ENCODE assay signal across 18 mouse cellular contexts in the genomic region with DNA sequence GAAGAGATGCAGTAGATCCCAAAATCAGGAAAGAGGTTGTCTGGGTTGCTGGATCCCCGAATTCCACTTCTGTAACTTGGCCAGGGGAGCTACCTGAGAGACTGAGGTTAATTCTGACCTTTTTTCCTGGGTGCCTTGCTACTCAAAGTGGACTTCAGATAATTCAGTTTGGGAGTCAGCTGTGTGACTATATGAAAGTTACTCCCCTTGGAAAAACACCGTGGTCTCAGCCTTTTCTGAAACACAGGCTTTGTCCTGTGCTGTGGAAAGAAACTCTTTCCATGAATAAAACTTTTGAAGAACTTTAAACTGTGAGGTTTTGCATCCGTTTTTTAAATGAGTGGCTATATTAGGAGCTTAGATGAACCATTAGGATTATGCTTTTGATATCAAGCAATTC. TPM values are rescaled to one million over a fixed set of nuclear protein-coding genes. Genes with fewer than 3 reads are reported as not detected.
DNase-seq lines count a peak whose midpoint lies in the region; ATAC-seq and TF ChIP-seq lines count a peak whose summit lies in the region.
"Had no signal": no experiment of that assay in that cellular context is flagged by ENCODE, and none has a peak within 500 bp of the region (broad histone marks: within the 10 kb centered on the region; RNA-seq: fewer than 3 reads in every experiment).

No protein-coding gene starts in this region.

- peak overlapping the region; percentile 89; the same call in 1 of the 2 replicates for H3K27ac ChIP-seq in forebrain, embryonic 10.5 days
- H3K27ac ChIP-seq in forebrain, postnatal 0 days (ENCODE audit: low read depth, low read length) = no peak overlapping the region
- no peak overlapping the region for H3K27ac ChIP-seq in midbrain, embryonic 11.5 days (ENCODE audit: low read depth, low read length)
- H3K27ac ChIP-seq in midbrain, postnatal 0 days (ENCODE audit: low read depth, low read length) = no peak overlapping the region
- H3K27ac ChIP-seq in forebrain, embryonic 12.5 days = 0 out of 2 replicates have a peak overlapping the region, but pooled peaks have one; percentile 15
- H3K27ac ChIP-seq in forebrain, embryonic 16.5 days (ENCODE audit: low read length) = 0 out of 2 replicates have a peak overlapping the region, but pooled peaks have one; percentile 9
- H3K27ac ChIP-seq: embryonic facial prominence, embryonic 10.5 days; heart, adult 2 months; heart, embryonic 15.5 days; hindbrain, embryonic 12.5 days; intestine, embryonic 15.5 days had no signal

- H3K9me3 ChIP-seq in forebrain, embryonic 10.5 days = no peaks in the 10 kb centered on the region
- no peaks in the 10 kb centered on the region for H3K9me3 ChIP-seq in forebrain, postnatal 0 days (ENCODE audit: low read length)
- no peaks in the 10 kb centered on the region for H3K9me3 ChIP-seq in midbrain, embryonic 11.5 days (ENCODE audit: control insufficient read depth, low read length)
- H3K9me3 ChIP-seq in midbrain, postnatal 0 days (ENCODE audit: low read length) = no peaks in the 10 kb centered on the region
- H3K9me3 ChIP-seq in forebrain, embryonic 12.5 days = no peaks in the 10 kb centered on the region
- no peaks in the 10 kb centered on the region for H3K9me3 ChIP-seq in forebrain, embryonic 16.5 days (ENCODE audit: control insufficient read depth, low read length)
- H3K9me3 ChIP-seq: embryonic facial prominence, embryonic 10.5 days; heart, embryonic 15.5 days; hindbrain, embryonic 12.5 days; intestine, embryonic 15.5 days had no signal

- peaks cover 100% of the 10 kb centered on the region for H3K27me3 ChIP-seq in forebrain, embryonic 10.5 days (ENCODE audit: poor library complexity, severe bottlenecking)
- peaks cover 20% of the 10 kb centered on the region for H3K27me3 ChIP-seq in forebrain, postnatal 0 days (ENCODE audit: insufficient read depth, low read length)
- H3K27me3 ChIP-seq in midbrain, embryonic 11.5 days (ENCODE audit: control insufficient read depth, insufficient read depth, low read length) = peaks cover 47% of the 10 kb centered on the region
- peaks cover 51% of the 10 kb centered on the region for H3K27me3 ChIP-seq in midbrain, postnatal 0 days (ENCODE audit: insufficient read depth, low read length)
- peaks cover 63% of the 10 kb centered on the region for H3K27me3 ChIP-seq in forebrain, embryonic 12.5 days
- peaks cover 37% of the 10 kb centered on the region for H3K27me3 ChIP-seq in forebrain, embryonic 16.5 days (replicated peaks; ENCODE audit: control insufficient read depth, insufficient read depth, low read length)

- no peak for ATAC-seq in forebrain, postnatal 0 days
- ATAC-seq in midbrain, embryonic 11.5 days (ENCODE audit: low FRiP score) = no peak
- ATAC-seq in midbrain, postnatal 0 days (ENCODE audit: low FRiP score) = no peak
- ATAC-seq in forebrain, embryonic 12.5 days (ENCODE audit: low FRiP score) = no peak
- ATAC-seq in forebrain, embryonic 16.5 days = no peak
- ATAC-seq: intestine, embryonic 15.5 days had no signal

- H3K4me1 ChIP-seq in forebrain, embryonic 10.5 days = peaks cover 46% of the 10 kb centered on the region
- no peaks in the 10 kb centered on the region for H3K4me1 ChIP-seq in forebrain, postnatal 0 days (ENCODE audit: insufficient read depth)
- H3K4me1 ChIP-seq in midbrain, embryonic 11.5 days (ENCODE audit: control insufficient read depth, insufficient read depth, low read length) = peaks cover 9% of the 10 kb centered on the region
- H3K4me1 ChIP-seq in midbrain, postnatal 0 days (ENCODE audit: insufficient read depth, low read length) = 0 out of 2 replicates have a peak, but pooled peaks cover 1% of the 10 kb centered on the region
- peaks cover 15% of the 10 kb centered on the region for H3K4me1 ChIP-seq in forebrain, embryonic 12.5 days
- H3K4me1 ChIP-seq in forebrain, embryonic 16.5 days (replicated peaks; ENCODE audit: control insufficient read depth, insufficient read depth, low read length) = peaks cover 2% of the 10 kb centered on the region

- no peak overlapping the region for H3K9ac ChIP-seq in forebrain, postnatal 0 days
- peak overlapping the region; percentile 2; the same call in 1 of the 2 replicates for H3K9ac ChIP-seq in midbrain, embryonic 11.5 days (ENCODE audit: low read length)
- H3K9ac ChIP-seq in midbrain, postnatal 0 days (replicated peaks; ENCODE audit: low read length, poor library complexity, severe bottlenecking) = no peak overlapping the region
- peak overlapping the region; percentile 55 for H3K9ac ChIP-seq in forebrain, embryonic 12.5 days
- no peak overlapping the region for H3K9ac ChIP-seq in forebrain, embryonic 16.5 days (replicated peaks; ENCODE audit: low read depth, low read length)
- H3K9ac ChIP-seq: heart, embryonic 15.5 days; hindbrain, embryonic 12.5 days; intestine, embryonic 15.5 days had no signal

- no peak for TF ChIP-seq CTCF in forebrain, postnatal 0 days (IDR thresholded peaks at IDR 0.05; ENCODE audit: low read depth)
- no peak for TF ChIP-seq CTCF in midbrain, postnatal 0 days (IDR thresholded peaks at IDR 0.05)

- WGBS in forebrain, embryonic 10.5 days = 3% methylated on average over 3 of the region's 3 CpGs
- WGBS in forebrain, postnatal 0 days = 19% methylated on average over 3 of the region's 3 CpGs
- WGBS in midbrain, embryonic 11.5 days = 11% methylated on average over 3 of the region's 3 CpGs
- 29% methylated on average over 3 of the region's 3 CpGs for WGBS in midbrain, postnatal 0 days
- WGBS in forebrain, embryonic 12.5 days = 11% methylated on average over 3 of the region's 3 CpGs
- 15% methylated on average over 3 of the region's 3 CpGs for WGBS in forebrain, embryonic 16.5 days

- H3K4me3 ChIP-seq in forebrain, embryonic 10.5 days = peak overlapping the region; percentile 54; the same call in 1 of the 2 replicates
- H3K4me3 ChIP-seq in forebrain, postnatal 0 days (ENCODE audit: low read depth, low read length) = no peak overlapping the region
- H3K4me3 ChIP-seq in midbrain, embryonic 11.5 days (ENCODE audit: low read depth, low read length) = no peak overlapping the region
- no peak overlapping the region for H3K4me3 ChIP-seq in midbrain, postnatal 0 days (ENCODE audit: low read depth, low read length)
- H3K4me3 ChIP-seq in forebrain, embryonic 12.5 days (replicated peaks) = peak overlapping the region; percentile 19
- no peak overlapping the region for H3K4me3 ChIP-seq in forebrain, embryonic 16.5 days (replicated peaks; ENCODE audit: low read length)
- H3K4me3 ChIP-seq: embryonic facial prominence, embryonic 10.5 days; heart, adult 2 months; heart, embryonic 15.5 days; hindbrain, embryonic 12.5 days; intestine, embryonic 15.5 days had no signal

- H3K4me2 ChIP-seq in forebrain, postnatal 0 days (ENCODE audit: low read depth) = no peak overlapping the region
- H3K4me2 ChIP-seq in midbrain, embryonic 11.5 days = peak overlapping the region; percentile 31; the same call in 1 of the 2 replicates
- no peak overlapping the region for H3K4me2 ChIP-seq in midbrain, postnatal 0 days (ENCODE audit: low read depth, low read length, poor library complexity, severe bottlenecking)
- peak overlapping the region; percentile 54 for H3K4me2 ChIP-seq in forebrain, embryonic 12.5 days
- peak overlapping the region; percentile 6; the same call in 1 of the 2 replicates for H3K4me2 ChIP-seq in forebrain, embryonic 16.5 days (ENCODE audit: low read length)
- H3K4me2 ChIP-seq: heart, embryonic 11.5 days; heart, embryonic 15.5 days; intestine, embryonic 15.5 days had no signal

- H3K36me3 ChIP-seq in forebrain, embryonic 10.5 days (replicated peaks) = no peaks in the 10 kb centered on the region
- H3K36me3 ChIP-seq in forebrain, postnatal 0 days (ENCODE audit: insufficient read depth) = no peaks in the 10 kb centered on the region
- H3K36me3 ChIP-seq in midbrain, embryonic 11.5 days (ENCODE audit: control insufficient read depth, insufficient read depth, low read length) = no peaks in the 10 kb centered on the region
- no peaks in the 10 kb centered on the region for H3K36me3 ChIP-seq in midbrain, postnatal 0 days (ENCODE audit: insufficient read depth, low read length)
- no peaks in the 10 kb centered on the region for H3K36me3 ChIP-seq in forebrain, embryonic 12.5 days (replicated peaks)
- no peaks in the 10 kb centered on the region for H3K36me3 ChIP-seq in forebrain, embryonic 16.5 days (ENCODE audit: control insufficient read depth, insufficient read depth)
- H3K36me3 ChIP-seq: embryonic facial prominence, embryonic 10.5 days; heart, embryonic 15.5 days; hindbrain, embryonic 12.5 days; intestine, embryonic 15.5 days had no signal

- no peak for DNase-seq in forebrain, embryonic 10.5 days (ENCODE audit: extremely low spot score, low spot score)
- DNase-seq in forebrain, postnatal 0 days = no peak
- peak; percentile 91 for DNase-seq in midbrain, embryonic 11.5 days (ENCODE audit: low spot score, missing footprints)
- DNase-seq in midbrain, postnatal 0 days (ENCODE audit: low spot score) = no peak
- no peak for DNase-seq in cerebellum, postnatal 4 days (ENCODE audit: low spot score in 2 of 2)
- DNase-seq: adrenal gland, postnatal 10 days; cerebellum, adult 11 months; cerebellum, adult 8-10 months; cerebellum, postnatal 14 days; gastrocnemius, postnatal 14 days; heart, adult 2 months had no signal

RNA-seq across cellular contexts. Expression of a gene that starts 25.4 kb away (rescaled TPM):
- polyA plus RNA-seq in forebrain, embryonic 10.5 days (2016; fragmentation: Nextera tagmentation; extraction: Ambion mirVana) = 64.9 and 66.1 TPM in 2 replicates
- 161 and 250 TPM in 2 replicates for total RNA-seq in forebrain, postnatal 0 days (2014; rRNA removed)
- 72.9 and 89.1 TPM in 2 replicates for polyA plus RNA-seq in forebrain, postnatal 0 days (2015; fragmentation: Nextera tagmentation; extraction: Ambion mirVana)
- 69.9 and 82.3 TPM in 2 replicates for polyA plus RNA-seq in midbrain, embryonic 11.5 days (2014; fragmentation: Nextera tagmentation; extraction: Ambion mirVana)
- total RNA-seq in midbrain, postnatal 0 days (2014; rRNA removed) = 163 and 184 TPM in 2 replicates
- polyA plus RNA-seq in midbrain, postnatal 0 days (2015; fragmentation: Nextera tagmentation; extraction: Ambion mirVana) = 46.4 and 55.5 TPM in 2 replicates
- 86.3 and 113 TPM in 2 replicates for polyA plus RNA-seq in forebrain, embryonic 12.5 days (2016; fragmentation: Nextera tagmentation; extraction: Ambion mirVana)
- polyA plus RNA-seq in forebrain, embryonic 16.5 days (2015; fragmentation: Nextera tagmentation; extraction: Ambion mirVana) = 70.2 and 71.1 TPM in 2 replicates

Comparison
In these comparisons a context has a peak if more than half of its experiments do, and no peak if none do; other contexts are left out.
1. H3K27ac ChIP-seq: peak in forebrain, embryonic 10.5 days (single experiment), forebrain, embryonic 12.5 days (single experiment) and forebrain, embryonic 16.5 days (single experiment); none in forebrain, postnatal 0 days (single experiment), midbrain, embryonic 11.5 days (single experiment) and midbrain, postnatal 0 days (single experiment).
2. H3K4me3 ChIP-seq: peak in forebrain, embryonic 10.5 days (single experiment) and forebrain, embryonic 12.5 days (single experiment); none in forebrain, postnatal 0 days (single experiment), midbrain, embryonic 11.5 days (single experiment), midbrain, postnatal 0 days (single experiment) and forebrain, embryonic 16.5 days (single experiment).
3. H3K4me2 ChIP-seq: peak in midbrain, embryonic 11.5 days (single experiment), forebrain, embryonic 12.5 days (single experiment) and forebrain, embryonic 16.5 days (single experiment); none in forebrain, postnatal 0 days (single experiment) and midbrain, postnatal 0 days (single experiment).
4. H3K9ac ChIP-seq: peak in midbrain, embryonic 11.5 days (single experiment) and forebrain, embryonic 12.5 days (single experiment); none in forebrain, postnatal 0 days (single experiment), midbrain, postnatal 0 days (single experiment) and forebrain, embryonic 16.5 days (single experiment).